Mouse (Mus musculus) adrenal gland, adult 8-10 months (tissue): ENCODE results near the gene Aatk. TPM values are rescaled to one million over a fixed set of nuclear protein-coding genes. Genes with fewer than 3 reads are reported as not detected.

Source experiments
- microRNA-seq, 2 experiments: library from miRNA; unstranded; fragments of <30 nt; microRNA quantifications; one replicate each; pipeline ENCODE4 v1.2.0; 2022
- total RNA-seq, 4 experiments: library from RNA; stranded (reverse); gene quantifications; 2 replicates each; pipeline ENCODE4 v1.2.4; 2022

Gene Aatk
- total RNA-seq, 4 experiments from 2014 or later, result 14.3 to 22.8 (median 18.3) TPM

Small RNA genes lying within 50 kb of the gene (microRNA-seq; reads per million reads assigned to microRNA genes)
- gene Gm25948 (0 to 0.17 reads per million in 2 experiments), gene Mir3065 (0 reads per million in 2 experiments), gene Mir338 (0 reads per million in 2 experiments)

Other genes starting within 250 kb of the Aatk start
- 10 to 100 TPM; 36.1 to 46.8 (median 45.7) TPM for gene Chmp6, start 133.7 kb downstream of the Aatk start, total RNA-seq
- gene Baiap2, start 104.4 kb downstream of the Aatk start, total RNA-seq, result 10 to 100 TPM in 3 of 4 experiments, 1 to 10 TPM in 1; 9.3 to 39.2 (median 25.4) TPM
- gene Cep131, start 39.7 kb upstream of the Aatk start, total RNA-seq, result 100 to 1,000 TPM in 2 of 4 experiments, 10 to 100 TPM in 2; 42.9 to 315 (median 94.5) TPM
- gene Tepsin, start 51.6 kb upstream of the Aatk start, total RNA-seq, result 10 to 100 TPM; 15.2 to 19.1 (median 15.7) TPM
- 10 to 100 TPM; 55.2 to 74.8 (median 64.3) TPM for gene Ndufaf8, start 51.8 kb upstream of the Aatk start, total RNA-seq
- gene Slc38a10, start 104.2 kb upstream of the Aatk start, total RNA-seq, result 100 to 1,000 TPM; 155 to 215 (median 187) TPM
- gene Bahcc1, start 185.8 kb upstream of the Aatk start, total RNA-seq, result 10 to 100 TPM; 16.6 to 24.5 (median 19.5) TPM